Mouse (Mus musculus) stomach, embryonic 16.5 days (tissue): ENCODE results near the gene Tmprss13. TPM values are rescaled to one million over a fixed set of nuclear protein-coding genes. Genes with fewer than 3 reads are reported as not detected.

Experiments used
- ATAC-seq: fragments of 200-750 bp; cut with Nextera tagmentation; 2 replicates; pipeline ENCODE4 v1.8.0; 2017; ENCODE audit warnings: moderate number of reproducible peaks, moderate TSS enrichment; ENCODE audit not compliant: insufficient read depth, low FRiP score
- H3K27ac ChIP-seq: fragments of 300-500 bp; sonication (generic); 2 replicates; pipeline ENCODE4 v1.5.1; 2014; ENCODE audit warnings: low read length
- H3K27me3 ChIP-seq: fragments of 300-500 bp; sonication (generic); 2 replicates; pipeline ENCODE4 v1.6.1; 2014; ENCODE audit warnings: low read length, control low read depth, mixed read lengths; ENCODE audit not compliant: control insufficient read depth, insufficient read depth
- H3K36me3 ChIP-seq: fragments of 300-500 bp; sonication (generic); 2 replicates; pipeline ENCODE4 v1.6.1; 2014; ENCODE audit warnings: low read length; ENCODE audit not compliant: control insufficient read depth, insufficient read depth
- H3K4me1 ChIP-seq: fragments of 300-500 bp; sonication (generic); 2 replicates; pipeline ENCODE4 v1.6.1; 2014; ENCODE audit warnings: low read length, control low read depth, mixed read lengths; ENCODE audit not compliant: control insufficient read depth, insufficient read depth
- H3K4me2 ChIP-seq: fragments of 300-500 bp; sonication (generic); 2 replicates; pipeline ENCODE4 v1.6.1; 2014; ENCODE audit warnings: low read depth, low read length, mixed read lengths
- H3K4me3 ChIP-seq: fragments of 300-500 bp; sonication (generic); replicated peaks from 2 replicates; pipeline ENCODE4 v1.5.1; 2014; ENCODE audit warnings: mild to moderate bottlenecking, low read length
- H3K9ac ChIP-seq: fragments of 300-500 bp; sonication (generic); 2 replicates; pipeline ENCODE4 v1.6.1; 2014; ENCODE audit warnings: low read length
- H3K9me3 ChIP-seq: fragments of 300-500 bp; sonication (generic); replicated peaks from 2 replicates; pipeline ENCODE4 v1.6.1; 2016; ENCODE audit warnings: low read length, control low read depth; ENCODE audit not compliant: control insufficient read depth
- WGBS: fragments of 180-500 bp; shearing (Covaris S2); extraction: QIAGEN DNeasy Blood & Tissue Kit; methylation state at CpG from one replicate; pipeline ENCODE4 v1.1.7; 2014; 5-methylcytosine and 5-hydroxymethylcytosine counted together
- polyA plus RNA-seq: library from polyadenylated mRNA; unstranded; fragments of >200 nt; fragmentation: Nextera tagmentation; extraction: Ambion mirVana; gene quantifications from 2 replicates; pipeline ENCODE4 v1.2.1, GENCODE M21; 2015

Tmprss13 gene
- polyA plus RNA-seq, 1 experiment from 2014 or later, result 8.2 TPM

- Histone ChIP-seq H3K4me3 (no peak overlapping the region), H3K27ac (no peak overlapping the region), H3K9me3 (no peaks in the 10 kb centered on the region), H3K36me3 (no peaks in the 10 kb centered on the region), H3K9ac (no peak overlapping the region), H3K27me3 (no peaks in the 10 kb centered on the region), H3K4me1 (no peaks in the 10 kb centered on the region), H3K4me2 (no peak overlapping the region)
- 84% methylated on average over 5 of the region's 5 CpGs for WGBS
- ATAC-seq, result no peak
These were observed 67.8 kb downstream of the Tmprss13 start for GRCm38 (mm10) chr9:45386698-45387097.

- H3K4me3 ChIP-seq, result no peak overlapping the region
- WGBS, result 38% methylated on average over 12 of the region's 12 CpGs
- H3K4me2 ChIP-seq, result no peak overlapping the region
- H3K36me3 ChIP-seq, result no peaks in the 10 kb centered on the region
- no peaks in the 10 kb centered on the region for H3K9me3 ChIP-seq
- no peaks in the 10 kb centered on the region for H3K27me3 ChIP-seq
- H3K4me1 ChIP-seq, result no peaks in the 10 kb centered on the region
- no peak overlapping the region for H3K9ac ChIP-seq
- H3K27ac ChIP-seq, result no peak overlapping the region
- peak; percentile 64; the same call in 1 of the 2 replicates for ATAC-seq
These were observed 69.6 kb downstream of the Tmprss13 start for GRCm38 (mm10) chr9:45388385-45388994.

GRCm38 (mm10) chr9:45389596-45389995 lies 70.7 kb downstream of the Tmprss13 start:
- Histone ChIP-seq H3K4me1 (no peaks in the 10 kb centered on the region), H3K9ac (no peak overlapping the region), H3K27ac (no peak overlapping the region), H3K9me3 (no peaks in the 10 kb centered on the region), H3K4me3 (no peak overlapping the region), H3K27me3 (no peaks in the 10 kb centered on the region), H3K36me3 (no peaks in the 10 kb centered on the region), H3K4me2 (no peak overlapping the region)
- 84% methylated on average over 8 of the region's 8 CpGs for WGBS
- ATAC-seq, result no peak

- Histone ChIP-seq H3K9ac (no peak overlapping the region), H3K36me3 (no peaks in the 10 kb centered on the region), H3K4me3 (no peak overlapping the region), H3K27ac (no peak overlapping the region), H3K4me1 (no peaks in the 10 kb centered on the region), H3K27me3 (no peaks in the 10 kb centered on the region), H3K9me3 (no peaks in the 10 kb centered on the region), H3K4me2 (no peak overlapping the region)
- 60% methylated on average over 7 of the region's 7 CpGs for WGBS
- no peak for ATAC-seq
These were observed 72.4 kb downstream of the Tmprss13 start for GRCm38 (mm10) chr9:45391299-45391698.

- 0 out of 2 replicates have a peak overlapping the region, but pooled peaks have one; percentile 2 for H3K9ac ChIP-seq
- H3K4me1 ChIP-seq, result no peaks in the 10 kb centered on the region
- no peaks in the 10 kb centered on the region for H3K27me3 ChIP-seq
- 85% methylated on average over 6 of the region's 6 CpGs for WGBS
- H3K4me2 ChIP-seq, result no peak overlapping the region
- no peaks in the 10 kb centered on the region for H3K9me3 ChIP-seq
- ATAC-seq, result no peak
- H3K4me3 ChIP-seq, result no peak overlapping the region
- no peak overlapping the region for H3K27ac ChIP-seq
- no peaks in the 10 kb centered on the region for H3K36me3 ChIP-seq
These were observed 76.3 kb downstream of the Tmprss13 start for GRCm38 (mm10) chr9:45395218-45395617.

GRCm38 (mm10) chr9:45395796-45396195 lies 76.9 kb downstream of the Tmprss13 start:
- no peak overlapping the region for H3K4me3 ChIP-seq
- no peak overlapping the region for H3K4me2 ChIP-seq
- no peak overlapping the region for H3K27ac ChIP-seq
- WGBS, result 46% methylated on average over 3 of the region's 3 CpGs
- no peaks in the 10 kb centered on the region for H3K9me3 ChIP-seq
- no peaks in the 10 kb centered on the region for H3K36me3 ChIP-seq
- no peaks in the 10 kb centered on the region for H3K4me1 ChIP-seq
- ATAC-seq, result no peak
- H3K27me3 ChIP-seq, result no peaks in the 10 kb centered on the region
- H3K9ac ChIP-seq, result 0 out of 2 replicates have a peak overlapping the region, but pooled peaks have one; percentile 2

Other genes with a start within 250 kb of the Tmprss13 start
- 19.0 and 19.7 TPM in 2 replicates for gene Jaml, start 239.9 kb upstream of the Tmprss13 start, polyA plus RNA-seq
- 3.0 and 3.5 TPM in 2 replicates for gene Scn2b, start 201.3 kb upstream of the Tmprss13 start, polyA plus RNA-seq
- gene Scn4b, start 180.7 kb upstream of the Tmprss13 start, polyA plus RNA-seq, result 0.37 and 0.54 TPM in 2 replicates
- 0.27 TPM in 1 of 2 replicates, not detected in the other for gene BC049352, start 137.1 kb upstream of the Tmprss13 start, polyA plus RNA-seq
- gene Tmprss4, start 115.0 kb upstream of the Tmprss13 start, polyA plus RNA-seq, result 31.5 and 40.1 TPM in 2 replicates
- gene Il10ra, start 50.0 kb upstream of the Tmprss13 start, polyA plus RNA-seq, result 1.6 and 1.7 TPM in 2 replicates
- 63.1 and 66.3 TPM in 2 replicates for gene Fxyd6, start 51.1 kb downstream of the Tmprss13 start, polyA plus RNA-seq
- gene Fxyd2, start 80.6 kb downstream of the Tmprss13 start, polyA plus RNA-seq, result 2.0 and 2.5 TPM in 2 replicates
- 0.30 and 0.35 TPM in 2 replicates for gene Dscaml1, start 107.5 kb downstream of the Tmprss13 start, polyA plus RNA-seq